Mouse (Mus musculus) lung, adult 2 months (tissue): ENCODE data around the gene Sstr4.

Experiments used
- CTCF ChIP-seq: fragments of 200-500 bp; IDR thresholded peaks from 2 replicates; pipeline ENCODE4 v1.5.1; 2011; ENCODE audit warnings: mild to moderate bottlenecking, low read length, control low read depth; ENCODE audit not compliant: insufficient read depth
- POLR2A ChIP-seq: fragments of 200-500 bp; IDR thresholded peaks from 2 replicates; pipeline ENCODE4 v1.6.1; 2011; ENCODE audit warnings: low read depth, mild to moderate bottlenecking, control low read depth, low read length, borderline replicate concordance; ENCODE audit errors: extremely low read depth

DNA sequence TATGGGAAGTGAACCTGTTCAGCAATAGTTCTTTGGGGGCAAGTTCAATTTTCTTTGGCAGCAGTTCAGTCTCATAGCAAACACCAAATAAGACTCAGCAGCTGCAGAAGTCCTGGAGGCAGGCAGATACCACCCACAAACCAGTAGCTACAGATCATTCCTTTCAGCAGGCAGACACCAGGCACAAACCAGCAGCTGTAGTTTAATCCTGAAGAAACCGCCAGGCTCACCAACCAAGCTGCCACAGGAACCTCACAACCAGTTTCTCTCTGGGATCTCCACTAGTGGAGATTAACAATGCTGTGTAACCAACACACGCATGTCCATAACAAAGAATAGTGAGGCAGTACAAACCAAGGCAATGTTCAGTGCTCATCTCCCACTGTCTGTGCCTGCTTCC lies 14.1 kb upstream of the Sstr4 start:
- no peak for TF ChIP-seq CTCF
- no peak for TF ChIP-seq POLR2A
